35 mouse cellular contexts compared by ENCODE assay signal in genomic region chr1:128337708-128338320, GRCm38 (mm10). TPM values are rescaled to one million over a fixed set of nuclear protein-coding genes. Genes with fewer than 3 reads are reported as not detected.
"Had no signal": no experiment of that assay in that cellular context is flagged by ENCODE, and none has a peak within 500 bp of the region (broad histone marks: within the 10 kb centered on the region; RNA-seq: fewer than 3 reads in every experiment).

No protein-coding gene starts in this region.

- H3K27me3 ChIP-seq: heart, embryonic 12.5 days; heart, embryonic 13.5 days; heart, embryonic 15.5 days; hindbrain, embryonic 12.5 days; hindbrain, embryonic 13.5 days; hindbrain, embryonic 15.5 days; kidney, embryonic 15.5 days had no signal

- H3K4me1 ChIP-seq: heart, embryonic 10.5 days; heart, embryonic 12.5 days; heart, embryonic 13.5 days; heart, embryonic 15.5 days; hindbrain, embryonic 10.5 days; hindbrain, embryonic 12.5 days; hindbrain, embryonic 13.5 days; hindbrain, embryonic 15.5 days; kidney, embryonic 15.5 days had no signal

- H3K9me3 ChIP-seq: heart, embryonic 10.5 days; heart, embryonic 12.5 days; heart, embryonic 13.5 days; heart, embryonic 15.5 days; hindbrain, embryonic 10.5 days; hindbrain, embryonic 12.5 days; hindbrain, embryonic 13.5 days; hindbrain, embryonic 15.5 days; kidney, embryonic 15.5 days had no signal

- H3K4me3 ChIP-seq: heart, embryonic 10.5 days; heart, embryonic 12.5 days; heart, embryonic 13.5 days; heart, embryonic 15.5 days; hindbrain, embryonic 10.5 days; hindbrain, embryonic 12.5 days; hindbrain, embryonic 13.5 days; hindbrain, embryonic 15.5 days; kidney, embryonic 15.5 days; layer of hippocampus, adult 2 months; left cerebral cortex, adult 2 months had no signal

- ATAC-seq: hindbrain, embryonic 16.5 days; hindbrain, postnatal 0 days; inflammation-experienced regulatory T-cells, adult 6 months had no signal

- DNase-seq: heart, postnatal 10 days; heart, postnatal 14 days; heart, postnatal 36 days; heart, postnatal 4 days; kidney, adult 11 months; kidney, adult 18-20 months; kidney, adult 2 months; kidney, adult 8-10 months; kidney, adult 9 months; kidney, postnatal 10 days; kidney, postnatal 14 days; kidney, postnatal 25 days; kidney, postnatal 36 days; kidney, postnatal 4 days; layer of hippocampus, adult 9-11 months; layer of hippocampus, postnatal 36 days had no signal

- H3K27ac ChIP-seq: heart, embryonic 10.5 days; heart, embryonic 13.5 days; heart, embryonic 15.5 days; hindbrain, embryonic 10.5 days; hindbrain, embryonic 12.5 days; hindbrain, embryonic 13.5 days; hindbrain, embryonic 14.5 days; hindbrain, embryonic 15.5 days; hindbrain, postnatal 0 days; kidney, embryonic 15.5 days; kidney, postnatal 0 days; layer of hippocampus, adult 2 months; left cerebral cortex, adult 2 months had no signal

- H3K9ac ChIP-seq: heart, embryonic 12.5 days; heart, embryonic 13.5 days; heart, embryonic 15.5 days; hindbrain, embryonic 12.5 days; hindbrain, embryonic 13.5 days; hindbrain, embryonic 14.5 days; hindbrain, embryonic 15.5 days; kidney, embryonic 15.5 days had no signal

- H3K4me2 ChIP-seq: heart, embryonic 11.5 days; heart, embryonic 12.5 days; heart, embryonic 13.5 days; heart, embryonic 15.5 days; hindbrain, embryonic 12.5 days; hindbrain, embryonic 13.5 days; hindbrain, embryonic 14.5 days; hindbrain, embryonic 15.5 days; kidney, embryonic 15.5 days had no signal

RNA-seq across cellular contexts. Expression of gene Lct, which starts 9.7 kb away (rescaled TPM):
- total RNA-seq: heart, postnatal 25 days; heart, postnatal 36 days had no signal
- polyA plus RNA-seq: heart, embryonic 11.5 days; heart, embryonic 16.5 days had no signal
